Mouse (Mus musculus): ENCODE results near the gene Gm20509.
A peak's percentile ranks its signal among the peaks of the same experiment; 100 is the strongest.
"Not testable (repeated sequence)": the region's sequence is repeated elsewhere in the genome, so short reads cannot be mapped to it uniquely, and the experiment has no call there.

The Gm20509 gene

GRCm38 (mm10) chr9:73103159-73103879, 1.0 kb downstream of the Gm20509 start:
- DNase-seq, result peak in 1 of 2 experiments; percentile 35

DNA sequence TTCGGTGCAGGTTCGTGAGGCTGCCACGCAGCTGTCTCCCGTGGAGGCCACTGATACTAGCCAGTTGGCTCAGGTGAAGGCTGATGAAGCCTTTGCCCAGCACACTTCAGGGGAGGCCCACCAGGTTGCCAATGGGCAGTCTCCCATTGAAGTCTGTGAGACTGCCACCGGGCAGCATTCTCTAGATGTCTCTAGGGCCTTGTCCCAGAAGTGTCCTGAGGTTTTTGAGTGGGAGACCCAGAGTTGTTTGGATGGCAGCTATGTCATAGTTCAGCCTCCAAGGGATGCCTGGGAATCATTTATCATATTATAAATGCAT, 1.6 kb downstream of the Gm20509 start:
- no peak for DNase-seq

DNA sequence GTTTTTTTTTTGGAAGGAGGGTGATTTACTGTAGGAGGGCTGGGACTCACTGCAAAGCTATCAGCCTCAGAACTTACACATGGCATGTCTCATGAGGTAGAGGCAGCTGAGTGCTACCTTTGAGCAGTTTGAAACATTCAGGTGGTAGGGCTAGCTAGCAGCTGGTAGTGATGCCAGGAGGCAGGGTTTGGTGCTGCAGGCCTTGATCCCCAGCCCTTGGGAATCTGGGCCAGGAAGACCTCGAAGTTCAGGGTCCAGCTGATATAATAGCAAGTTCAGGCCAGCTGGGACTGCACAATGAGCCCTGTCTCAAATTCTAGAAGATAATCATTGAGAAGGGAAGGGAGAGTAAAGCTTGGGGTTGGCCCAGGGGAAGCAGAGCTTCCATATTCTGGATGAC, 2.9 kb downstream of the Gm20509 start:
- DNase-seq, result no peak

DNA sequence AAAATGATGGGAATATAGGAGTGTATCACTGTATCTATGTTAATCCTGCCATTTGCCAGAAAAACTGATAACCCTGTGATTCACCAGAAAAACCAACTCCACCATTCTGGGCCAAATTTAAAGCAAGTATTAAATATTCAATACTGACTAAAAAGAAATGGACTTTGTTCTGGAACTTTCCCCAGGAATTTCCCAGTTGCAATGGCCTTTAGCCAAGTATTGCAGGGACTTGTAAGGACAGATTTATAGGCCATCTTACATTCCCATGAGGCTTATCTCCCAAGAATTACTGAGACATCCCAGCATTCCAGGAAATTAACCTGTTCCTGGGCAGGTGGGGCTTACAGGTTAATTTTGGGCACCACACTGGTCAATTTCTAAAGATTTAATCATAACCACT, 3.5 kb downstream of the Gm20509 start:
- no peak for DNase-seq

GRCm38 (mm10) chr9:73112919-73113906, 10.9 kb downstream of the Gm20509 start, which contains the start of gene Rsl24d1:
Gene Rsl24d1 (plus strand): TSS chr9:73113426.
- DNase-seq, result peak; percentile 89

DNA sequence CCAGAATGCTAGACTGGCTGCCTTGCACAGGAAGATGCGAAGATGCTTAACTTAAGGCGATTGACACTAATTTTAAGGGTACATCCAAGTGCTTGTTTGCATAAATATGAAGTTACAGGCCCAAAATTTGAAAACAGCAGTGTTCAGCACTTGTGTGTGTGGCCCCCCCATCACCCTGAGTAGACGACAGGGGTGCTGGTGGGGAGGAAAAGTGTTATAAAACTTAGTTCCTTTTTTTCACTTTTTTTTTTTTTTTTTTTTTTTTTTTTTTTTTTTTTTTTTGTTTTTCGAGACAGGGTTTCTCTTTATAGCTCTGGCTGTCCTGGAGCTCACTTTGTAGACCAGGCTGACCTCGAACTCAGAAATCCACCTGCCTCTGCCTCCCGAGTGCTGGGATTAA, 14.4 kb downstream of the Gm20509 start:
- DNase-seq, result not testable (repeated sequence)

DNA sequence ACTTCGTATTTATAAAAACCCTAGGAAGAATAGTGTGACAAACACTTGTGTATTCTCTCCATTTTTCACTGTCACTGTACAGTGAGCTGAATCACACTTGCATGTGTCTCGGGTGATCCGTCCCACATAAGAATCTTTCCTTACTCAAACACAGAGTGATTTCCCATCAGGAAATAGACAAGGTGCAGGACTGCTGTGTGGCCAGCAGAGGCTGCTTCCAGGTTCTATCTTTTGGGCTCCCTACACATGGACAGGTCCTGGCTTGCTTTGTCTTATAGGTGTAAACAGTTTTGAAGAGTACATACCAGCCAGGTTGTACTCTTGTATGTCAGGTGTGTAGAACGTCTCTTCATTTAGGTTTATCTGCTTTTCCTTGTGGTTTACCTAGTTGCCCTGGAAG, 15.7 kb downstream of the Gm20509 start:
- no peak for DNase-seq

GRCm38 (mm10) chr9:73121735-73122134, 19.5 kb downstream of the Gm20509 start:
- no peak for DNase-seq

- no peak for DNase-seq
Observed at GRCm38 (mm10) chr9:73125043-73125570, 22.8 kb downstream of the Gm20509 start.

DNA sequence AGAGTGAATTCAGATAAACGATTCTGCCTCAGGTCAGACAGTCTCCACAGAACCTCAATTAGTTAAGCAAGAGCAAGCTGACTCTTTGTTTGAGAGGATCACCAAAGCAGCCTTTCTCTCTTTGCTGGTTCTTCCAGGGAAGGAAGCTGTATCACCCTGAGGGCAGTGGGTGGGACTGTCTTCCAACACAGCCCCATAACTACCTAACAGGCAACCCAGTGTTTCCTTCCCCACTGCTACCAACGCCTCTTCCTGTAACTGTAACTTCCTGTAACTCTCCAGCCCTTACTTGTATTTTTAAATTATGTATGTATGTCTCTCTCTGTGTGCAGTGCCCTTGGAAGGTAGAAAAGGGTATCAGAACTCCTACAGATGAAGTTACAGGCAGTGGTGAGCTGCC, 25.2 kb downstream of the Gm20509 start:
- DNase-seq, result no peak

GRCm38 (mm10) chr9:73129875-73130274, 27.6 kb downstream of the Gm20509 start:
- DNase-seq, result no peak

- no peak for DNase-seq
Observed at GRCm38 (mm10) chr9:73130529-73130928, 28.3 kb downstream of the Gm20509 start.

- DNase-seq, result no peak
Observed at GRCm38 (mm10) chr9:73137341-73137886, 35.1 kb downstream of the Gm20509 start.

- DNase-seq, result no peak
Observed at GRCm38 (mm10) chr9:73154347-73154746, 52.1 kb downstream of the Gm20509 start.

GRCm38 (mm10) chr9:73157968-73158367, 55.7 kb downstream of the Gm20509 start:
- no peak for DNase-seq

DNA sequence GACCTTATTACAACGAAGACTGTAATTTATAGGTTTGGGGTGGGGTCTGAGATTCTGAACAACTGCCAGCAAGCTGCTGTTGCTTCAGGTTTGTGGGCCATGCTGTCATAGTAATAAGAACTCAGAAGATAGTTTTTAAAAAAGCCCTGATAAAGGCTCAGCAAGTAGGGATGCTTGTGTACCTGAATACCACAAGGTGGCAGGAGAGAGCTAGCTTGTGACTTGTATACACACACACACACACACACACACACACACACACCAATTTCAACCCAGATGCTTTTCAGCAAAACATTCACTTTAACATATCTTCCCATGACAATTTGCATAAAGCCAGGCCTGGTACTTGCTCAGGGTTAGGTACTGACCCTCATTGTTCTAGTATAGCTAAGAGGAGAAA, 57.0 kb downstream of the Gm20509 start:
- no peak for DNase-seq

DNA sequence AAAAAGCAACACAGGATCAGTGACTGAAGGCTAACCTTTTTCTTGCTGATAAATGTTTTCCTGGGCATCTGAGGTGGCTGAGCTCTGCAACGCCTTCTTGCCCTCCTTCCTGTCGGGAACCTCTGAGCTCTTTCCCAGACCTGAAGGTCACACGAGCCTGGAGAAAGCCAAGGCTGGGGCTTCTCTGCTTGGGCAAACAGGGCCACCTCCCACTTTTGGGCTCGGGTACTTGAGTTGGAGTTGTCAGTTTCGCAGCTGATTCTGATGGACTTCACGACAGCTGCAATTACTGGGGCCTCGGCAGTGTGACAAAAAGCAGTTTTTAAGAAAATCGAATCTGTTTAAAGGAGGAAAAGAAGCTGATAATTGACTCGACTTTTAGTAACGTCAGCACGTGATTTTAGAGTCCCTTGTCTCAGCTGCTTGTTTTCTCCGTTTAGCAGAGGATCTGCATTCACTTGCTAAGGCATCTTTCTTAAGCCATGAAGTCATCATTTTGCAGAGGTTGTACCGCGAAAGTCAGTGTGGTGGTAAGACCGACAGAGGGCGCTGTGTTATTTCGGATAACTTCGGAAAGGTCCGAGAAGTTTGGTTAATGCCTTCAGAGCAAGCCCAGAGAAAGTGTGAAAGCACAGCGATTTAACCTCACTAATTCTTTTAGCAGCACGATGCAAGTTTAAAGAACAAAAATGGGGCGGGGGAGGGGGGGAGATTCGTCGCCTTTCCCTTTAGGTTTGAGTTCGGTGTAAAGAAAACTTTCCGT, 60.5 kb downstream of the Gm20509 start:
- peak; percentile 46 to 63 for DNase-seq

GRCm38 (mm10) chr9:73165631-73166030, 63.4 kb downstream of the Gm20509 start:
- DNase-seq, result no peak
